Mouse (Mus musculus): ENCODE measurements at regions not wholly inside any gene's neighbourhood (a gene's known extent, or its start where the extent isn't known, plus 50 kb on each side); places are given as distances from the start of the nearest gene placed in this dataset.

- TF ChIP-seq CTCF (IDR thresholded peaks at IDR 0.05; ENCODE audit: low read depth) (no peak), EP300 (IDR thresholded peaks at IDR 0.05; ENCODE audit: low read depth) (no peak)
Observed at GRCm38 (mm10) chr9:30772456-30772855, 149.8 kb downstream of the Adamts15 start.
